Mouse (Mus musculus) limb, embryonic 14.5 days (tissue): ENCODE results near the gene Hps5. TPM values are rescaled to one million over a fixed set of nuclear protein-coding genes. Genes with fewer than 3 reads are reported as not detected.
A peak's percentile ranks its signal among the peaks of the same experiment; 100 is the strongest.

Experiments used
- ATAC-seq: fragments of 200-750 bp; cut with Nextera tagmentation; 2 replicates; pipeline ENCODE4 v1.8.0; 2017; ENCODE audit warnings: low read depth, moderate number of reproducible peaks, moderate TSS enrichment; ENCODE audit not compliant: low FRiP score
- DNase-seq: peaks from one replicate; pipeline ENCODE4 v3.0.0-alpha.2; 2015; ENCODE audit warnings: low spot score
- H3K27ac ChIP-seq: fragments of 300-500 bp; sonication (generic); replicated peaks from 2 replicates; pipeline ENCODE4 v1.5.1; 2014; ENCODE audit warnings: low read depth, mild to moderate bottlenecking, low read length, moderate library complexity, mixed read lengths
- H3K27me3 ChIP-seq: fragments of 300-500 bp; sonication (generic); 2 replicates; pipeline ENCODE4 v1.6.1; 2014; ENCODE audit warnings: low read length, mixed read lengths; ENCODE audit not compliant: control insufficient read depth, insufficient read depth
- H3K36me3 ChIP-seq: fragments of 300-500 bp; sonication (generic); 2 replicates; pipeline ENCODE4 v1.6.1; 2014; ENCODE audit warnings: mild to moderate bottlenecking, low read length, moderate library complexity, mixed read lengths; ENCODE audit not compliant: control insufficient read depth, insufficient read depth
- H3K4me1 ChIP-seq: fragments of 300-500 bp; sonication (generic); 2 replicates; pipeline ENCODE4 v1.6.1; 2014; ENCODE audit warnings: antibody characterized with exemption, low read length, mixed read lengths; ENCODE audit not compliant: control insufficient read depth, insufficient read depth
- H3K4me2 ChIP-seq: fragments of 300-500 bp; sonication (generic); replicated peaks from 2 replicates; pipeline ENCODE4 v1.6.1; 2014; ENCODE audit warnings: low read depth, mild to moderate bottlenecking, low read length, moderate library complexity; ENCODE audit not compliant: severe bottlenecking
- H3K4me3 ChIP-seq: fragments of 300-500 bp; sonication (generic); replicated peaks from 2 replicates; pipeline ENCODE4 v1.5.1; 2014; ENCODE audit warnings: low read length
- H3K9ac ChIP-seq: fragments of 300-500 bp; sonication (generic); 2 replicates; pipeline ENCODE4 v1.6.1; 2014; ENCODE audit warnings: mild to moderate bottlenecking, low read depth, low read length, moderate library complexity; ENCODE audit not compliant: severe bottlenecking
- H3K9me3 ChIP-seq: fragments of 300-500 bp; sonication (generic); 2 replicates; pipeline ENCODE4 v1.6.1; 2016; ENCODE audit warnings: low read length; ENCODE audit not compliant: control insufficient read depth
- POLR2A ChIP-seq: fragments of 200-500 bp; IDR thresholded peaks from 2 replicates; pipeline ENCODE4 v1.8.0; 2012; ENCODE audit warnings: inconsistent platforms, mild to moderate bottlenecking, moderate library complexity, borderline replicate concordance; ENCODE audit not compliant: insufficient read depth, insufficient read length; ENCODE audit errors: extremely low read depth
- WGBS: fragments of 180-500 bp; shearing (Covaris S2); extraction: QIAGEN DNeasy Blood & Tissue Kit; methylation state at CpG from one replicate; pipeline ENCODE4 v1.1.7; 2014; 5-methylcytosine and 5-hydroxymethylcytosine counted together
- polyA plus RNA-seq, 2 experiments: library from polyadenylated mRNA; depleted of rRNA in 1 of 2; stranded (reverse) in 1 of 2; unstranded in 1 of 2; fragments of >200 nt; fragmentation: Nextera tagmentation in 1 of 2; extraction: Ambion mirVana in 1 of 2; gene quantifications; 2 replicates each; pipeline versions ENCODE4 v1.2.1 to v1.2.3; 2012 to 2014

Gene Hps5
- polyA plus RNA-seq, 2 experiments, result 20.6 to 34.2 TPM

DNA sequence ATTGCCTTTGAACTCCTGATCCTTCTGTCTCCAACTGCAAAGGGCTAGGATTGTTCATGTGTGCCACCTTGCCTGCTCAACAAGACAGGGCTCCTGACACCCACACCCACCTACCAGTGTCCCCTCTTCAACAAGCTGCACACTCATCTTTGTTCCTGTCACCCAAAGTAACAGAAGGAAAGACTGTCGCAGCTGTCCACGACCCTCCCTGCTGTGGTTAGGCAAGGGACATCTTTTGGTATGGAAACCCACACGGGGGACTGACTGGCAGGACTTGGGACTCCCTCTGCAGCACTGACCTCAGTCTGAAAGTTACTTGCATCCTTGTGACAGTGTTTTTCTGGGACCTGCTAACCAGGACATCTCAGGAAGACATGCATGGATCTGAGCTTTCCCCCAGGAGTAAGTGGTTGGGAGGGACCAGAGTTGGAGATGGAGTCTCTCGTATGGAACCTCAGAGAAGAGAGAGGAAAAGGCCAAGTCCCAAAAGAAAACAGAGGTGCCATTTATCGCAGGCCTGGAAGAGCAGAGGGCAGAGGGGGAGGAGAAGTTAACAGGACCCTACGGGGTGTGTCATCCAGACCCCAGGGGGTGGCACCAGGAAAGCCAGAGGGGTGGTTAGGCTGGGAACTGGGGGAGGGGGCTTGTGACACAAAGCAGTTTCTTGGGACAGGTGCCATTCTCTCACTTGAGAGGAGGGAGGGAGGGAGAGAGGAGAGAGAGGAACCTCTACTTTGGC is 45.1 kb upstream of the Hps5 start, which contains the start of gene Ldha:
TSS of gene Ldha (plus strand) at position 689 of the 739 bp plus-strand sequence.
- H3K27me3 ChIP-seq, result no peaks in the 10 kb centered on the region
- H3K4me3 ChIP-seq, result no peak within 1 kb of the TSS
- H3K4me1 ChIP-seq, result peaks cover 30% of the 10 kb centered on the region
- H3K36me3 ChIP-seq, result no peaks in the 10 kb centered on the region
- 23% methylated on average over 6 of the region's 6 CpGs for WGBS
- H3K27ac ChIP-seq, result no peak within 1 kb of the TSS
- DNase-seq (no peak), ATAC-seq (no peak)
- no peaks in the 10 kb centered on the region for H3K9me3 ChIP-seq
- no peak within 1 kb of the TSS for H3K9ac ChIP-seq
- H3K4me2 ChIP-seq, result no peak within 1 kb of the TSS
- TF ChIP-seq POLR2A, result no peak

DNA sequence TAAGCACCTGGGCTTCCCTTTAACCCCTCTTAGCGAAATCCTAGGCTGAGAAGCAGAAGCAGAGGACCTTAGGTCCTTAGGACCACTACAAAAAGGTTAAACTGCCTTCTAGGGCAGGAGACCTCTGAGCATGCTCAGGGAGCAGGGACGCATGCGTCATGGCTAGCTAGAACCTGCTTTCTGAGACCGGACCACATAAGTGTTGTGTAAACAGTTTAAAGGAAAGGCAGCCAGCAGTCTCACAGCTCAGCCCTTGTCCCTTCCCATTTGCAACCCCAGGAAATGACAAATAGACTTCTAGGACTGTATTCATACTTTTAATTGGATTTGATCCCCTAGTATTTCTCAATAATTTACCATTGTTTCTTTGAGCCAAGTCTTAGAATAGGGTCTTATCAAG is 44.5 kb upstream of the Hps5 start:
- H3K4me1 ChIP-seq, result peaks cover 30% of the 10 kb centered on the region
- no peak overlapping the region for H3K4me2 ChIP-seq
- no peak overlapping the region for H3K4me3 ChIP-seq
- no peaks in the 10 kb centered on the region for H3K9me3 ChIP-seq
- H3K27ac ChIP-seq, result no peak overlapping the region
- TF ChIP-seq POLR2A, result no peak
- WGBS, result 50% methylated on average over 4 of the region's 4 CpGs
- H3K36me3 ChIP-seq, result no peaks in the 10 kb centered on the region
- no peaks in the 10 kb centered on the region for H3K27me3 ChIP-seq
- ATAC-seq (no peak), DNase-seq (no peak)
- no peak overlapping the region for H3K9ac ChIP-seq

DNA sequence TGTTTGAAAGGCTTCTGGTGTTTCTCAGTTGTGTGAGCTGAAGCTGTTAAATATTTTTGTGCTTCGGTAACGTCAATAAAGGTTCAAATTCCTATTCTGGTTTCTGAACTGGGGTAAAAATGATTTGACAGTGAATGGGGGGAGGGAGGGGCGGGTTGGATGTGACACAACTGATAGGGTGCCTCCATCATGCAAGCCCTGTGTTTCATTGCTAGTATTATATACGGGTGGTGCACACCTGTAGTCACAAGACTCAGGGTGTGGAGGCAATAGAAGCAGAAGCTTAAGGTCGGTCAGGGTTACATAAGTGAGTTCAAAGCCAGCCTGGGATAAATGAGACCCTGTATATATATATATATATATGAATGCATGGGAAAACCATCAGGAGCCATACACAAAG is 44.0 kb upstream of the Hps5 start:
- 0 out of 2 replicates have a peak overlapping the region, but pooled peaks have one; percentile 62 for H3K27ac ChIP-seq
- no peaks in the 10 kb centered on the region for H3K27me3 ChIP-seq
- no peak overlapping the region for H3K4me3 ChIP-seq
- DNase-seq (no peak), ATAC-seq (no peak)
- no peaks in the 10 kb centered on the region for H3K9me3 ChIP-seq
- no peak overlapping the region for H3K4me2 ChIP-seq
- 69% methylated on average over 5 of the region's 5 CpGs for WGBS
- H3K4me1 ChIP-seq, result peaks cover 27% of the 10 kb centered on the region
- no peaks in the 10 kb centered on the region for H3K36me3 ChIP-seq
- TF ChIP-seq POLR2A, result no peak
- H3K9ac ChIP-seq, result no peak overlapping the region

DNA sequence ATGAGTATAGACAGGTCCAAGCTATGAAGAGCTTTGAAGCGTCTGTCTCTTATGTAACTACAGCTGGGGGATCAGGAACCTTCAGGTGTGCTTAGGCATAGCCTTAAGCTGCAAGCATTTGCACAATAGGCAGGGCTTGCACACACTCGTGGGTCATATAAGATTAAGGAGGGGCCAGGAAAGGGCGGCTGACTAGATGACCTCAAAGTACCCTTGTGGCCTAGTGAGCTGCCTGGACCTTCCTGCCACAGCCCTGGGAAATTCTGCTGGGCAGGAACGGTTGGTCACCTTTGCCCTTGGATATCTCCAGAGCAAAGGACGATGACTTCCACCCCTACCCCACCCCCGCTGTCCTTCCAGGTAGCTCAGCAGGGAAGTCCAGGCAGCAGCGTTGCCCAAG is 43.6 kb upstream of the Hps5 start:
- Histone ChIP-seq H3K27ac (peak overlapping the region; percentile 62), H3K4me3 (no peak overlapping the region), H3K9me3 (no peaks in the 10 kb centered on the region), H3K9ac (no peak overlapping the region), H3K4me1 (peaks cover 23% of the 10 kb centered on the region), H3K36me3 (no peaks in the 10 kb centered on the region), H3K27me3 (no peaks in the 10 kb centered on the region), H3K4me2 (peak overlapping the region; percentile 31; the same call in 1 of the 2 replicates)
- DNase-seq (no peak), ATAC-seq (no peak; the same call in 1 of the 2 replicates)
- WGBS, result 39% methylated on average over 7 of the region's 7 CpGs
- no peak for TF ChIP-seq POLR2A

DNA sequence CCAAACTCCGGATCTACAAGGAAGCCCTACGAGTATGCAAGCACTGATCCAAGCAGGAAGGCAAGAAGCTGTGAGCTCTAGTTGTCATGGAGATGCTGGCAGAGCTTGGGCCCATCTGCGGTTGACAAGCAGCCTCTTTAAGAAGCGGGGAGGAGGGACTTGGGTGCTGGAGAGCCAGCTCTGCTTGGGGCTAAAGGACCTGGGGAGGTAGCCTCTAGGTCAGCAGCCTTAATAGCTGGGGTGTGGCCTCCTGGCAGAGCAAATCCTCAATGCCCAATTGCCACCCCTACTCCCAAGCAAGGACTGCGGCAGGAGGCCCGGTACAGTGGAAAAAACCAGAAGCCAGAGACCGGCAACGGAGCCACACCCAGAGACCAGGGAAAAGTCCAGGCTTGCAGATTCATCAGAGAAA is 43.0 kb upstream of the Hps5 start:
- H3K4me3 ChIP-seq, result no peak overlapping the region
- peak overlapping the region; percentile 62 for H3K27ac ChIP-seq
- no peaks in the 10 kb centered on the region for H3K27me3 ChIP-seq
- no peaks in the 10 kb centered on the region for H3K36me3 ChIP-seq
- peaks cover 23% of the 10 kb centered on the region for H3K4me1 ChIP-seq
- peak overlapping the region; percentile 31 for H3K4me2 ChIP-seq
- peak; percentile 79 for DNase-seq
- TF ChIP-seq POLR2A, result no peak
- WGBS, result 5% methylated on average over 8 of the region's 8 CpGs
- H3K9me3 ChIP-seq, result no peaks in the 10 kb centered on the region
- ATAC-seq, result peak; percentile 75
- H3K9ac ChIP-seq, result 0 out of 2 replicates have a peak overlapping the region, but pooled peaks have one; percentile 13
